Mouse (Mus musculus): Measurements from ENCODE around the gene Golph3. TPM values are rescaled to one million over a fixed set of nuclear protein-coding genes. Genes with fewer than 3 reads are reported as not detected.

The Golph3 gene
- total and polyA plus RNA-seq, 2 experiments from 2014 or later = 51.3 to 106 TPM

DNA sequence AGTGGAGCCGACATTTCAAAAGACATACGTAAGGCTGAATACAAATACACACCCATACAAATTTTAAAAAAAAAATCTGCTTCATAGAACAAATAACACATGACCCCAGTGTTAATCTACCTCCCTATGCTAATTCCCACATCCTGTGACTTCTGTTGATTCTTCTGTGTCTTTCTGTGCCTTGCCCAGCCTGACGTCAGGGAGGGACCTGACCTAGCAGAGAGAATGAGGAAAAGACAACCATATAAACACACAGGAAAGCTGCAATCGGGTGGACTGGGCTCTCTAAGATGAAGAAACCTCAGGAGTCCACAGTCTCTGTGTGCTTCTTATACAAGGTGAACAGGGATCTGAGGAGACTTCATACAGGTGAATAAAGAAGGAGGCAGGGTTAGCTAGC, 14.1 kb upstream of the Golph3 start:
- Histone ChIP-seq H3K27ac (ENCODE audit: low read depth, low read length) (no peak overlapping the region), H3K4me1 (ENCODE audit: insufficient read depth) (no peaks in the 10 kb centered on the region), H3K9me3 (ENCODE audit: low read length) (no peaks in the 10 kb centered on the region), H3K4me2 (ENCODE audit: low read depth) (no peak overlapping the region), H3K9ac (no peak overlapping the region), H3K36me3 (ENCODE audit: insufficient read depth) (no peaks in the 10 kb centered on the region), H3K4me3 (ENCODE audit: low read depth, low read length) (no peak overlapping the region), H3K27me3 (ENCODE audit: insufficient read depth, low read length) (no peaks in the 10 kb centered on the region)
- 76% methylated on average over 4 of the region's 4 CpGs for WGBS
- no peak for ATAC-seq
- no peak for DNase-seq
- TF ChIP-seq CTCF (IDR thresholded peaks at IDR 0.05; ENCODE audit: low read depth) = no peak

GRCm38 (mm10) chr15:12308539-12308938, 12.7 kb upstream of the Golph3 start:
- Histone ChIP-seq H3K27me3 (ENCODE audit: insufficient read depth, low read length) (no peaks in the 10 kb centered on the region), H3K36me3 (ENCODE audit: insufficient read depth) (no peaks in the 10 kb centered on the region), H3K4me3 (ENCODE audit: low read depth, low read length) (no peak overlapping the region), H3K27ac (ENCODE audit: low read depth, low read length) (no peak overlapping the region), H3K4me1 (ENCODE audit: insufficient read depth) (no peaks in the 10 kb centered on the region), H3K9me3 (ENCODE audit: low read length) (no peaks in the 10 kb centered on the region), H3K9ac (no peak overlapping the region), H3K4me2 (ENCODE audit: low read depth) (no peak overlapping the region)
- ATAC-seq (no peak), DNase-seq (no peak)
- WGBS = 89% methylated on average over 5 of the region's 5 CpGs
- TF ChIP-seq CTCF (IDR thresholded peaks at IDR 0.05; ENCODE audit: low read depth) = no peak

DNA sequence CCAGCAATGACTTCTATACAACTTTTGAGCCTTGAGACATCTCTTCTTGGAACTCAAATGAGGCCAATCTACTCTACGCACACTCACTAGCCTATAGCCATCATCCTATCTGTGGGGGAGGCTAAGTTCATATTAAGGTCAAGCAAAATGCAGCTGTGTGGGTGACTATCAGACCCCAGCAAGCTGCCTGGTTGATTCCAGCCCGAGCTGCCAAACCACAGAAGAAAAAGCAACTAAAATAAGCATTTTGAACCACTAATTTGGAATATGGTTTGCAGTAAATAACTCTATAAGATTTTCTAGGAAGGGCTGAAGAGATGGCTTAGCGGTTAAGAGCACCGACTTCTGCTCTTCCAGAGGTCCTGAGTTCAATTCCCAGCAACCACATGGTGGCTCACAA, 10.6 kb upstream of the Golph3 start:
- no peak for TF ChIP-seq CTCF (IDR thresholded peaks at IDR 0.05; ENCODE audit: low read depth)
- Histone ChIP-seq H3K27ac (ENCODE audit: low read depth, low read length) (no peak overlapping the region), H3K4me2 (ENCODE audit: low read depth) (no peak overlapping the region), H3K9ac (no peak overlapping the region), H3K36me3 (ENCODE audit: insufficient read depth) (no peaks in the 10 kb centered on the region), H3K9me3 (ENCODE audit: low read length) (no peaks in the 10 kb centered on the region), H3K4me3 (ENCODE audit: low read depth, low read length) (no peak overlapping the region), H3K27me3 (ENCODE audit: insufficient read depth, low read length) (no peaks in the 10 kb centered on the region), H3K4me1 (ENCODE audit: insufficient read depth) (no peaks in the 10 kb centered on the region)
- 92% methylated on average over 4 of the region's 4 CpGs for WGBS
- ATAC-seq (no peak), DNase-seq (no peak)

DNA sequence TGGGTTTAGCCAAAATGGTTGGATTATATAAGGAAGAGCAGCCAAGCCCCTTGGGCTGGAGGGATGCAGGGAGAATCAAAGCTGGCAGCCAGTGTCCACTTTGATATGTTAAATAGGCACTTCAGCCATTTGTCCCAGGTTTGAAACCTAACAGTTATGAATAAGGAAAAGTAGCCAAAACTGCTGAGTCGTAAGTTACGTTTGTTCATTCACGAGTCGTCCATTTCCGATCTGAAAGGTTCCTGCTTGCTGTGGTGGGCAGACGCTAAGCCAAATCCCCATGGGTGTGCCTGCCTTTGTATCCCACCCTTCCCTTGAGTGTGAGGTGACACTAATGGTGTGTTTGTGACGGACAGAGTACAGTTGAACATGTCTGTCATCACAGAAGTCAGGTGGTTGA, 9.8 kb upstream of the Golph3 start:
- 89% methylated on average over 7 of the region's 7 CpGs for WGBS
- DNase-seq (no peak), ATAC-seq (no peak)
- Histone ChIP-seq H3K27ac (ENCODE audit: low read depth, low read length) (no peak overlapping the region), H3K4me2 (ENCODE audit: low read depth) (no peak overlapping the region), H3K36me3 (ENCODE audit: insufficient read depth) (no peaks in the 10 kb centered on the region), H3K27me3 (ENCODE audit: insufficient read depth, low read length) (no peaks in the 10 kb centered on the region), H3K9ac (no peak overlapping the region), H3K9me3 (ENCODE audit: low read length) (no peaks in the 10 kb centered on the region), H3K4me3 (ENCODE audit: low read depth, low read length) (no peak overlapping the region), H3K4me1 (ENCODE audit: insufficient read depth) (no peaks in the 10 kb centered on the region)
- TF ChIP-seq CTCF (IDR thresholded peaks at IDR 0.05; ENCODE audit: low read depth) = no peak

GRCm38 (mm10) chr15:12313255-12313654, 8.0 kb upstream of the Golph3 start:
- H3K4me1 ChIP-seq (ENCODE audit: insufficient read depth) = no peaks in the 10 kb centered on the region
- no peaks in the 10 kb centered on the region for H3K9me3 ChIP-seq (ENCODE audit: low read length)
- 44% methylated on average over 1 of the region's 1 CpGs for WGBS
- no peak overlapping the region for H3K4me2 ChIP-seq (ENCODE audit: low read depth)
- no peak overlapping the region for H3K27ac ChIP-seq (ENCODE audit: low read depth, low read length)
- no peak for DNase-seq
- H3K4me3 ChIP-seq (ENCODE audit: low read depth, low read length) = no peak overlapping the region
- no peak for TF ChIP-seq CTCF (IDR thresholded peaks at IDR 0.05; ENCODE audit: low read depth)
- no peaks in the 10 kb centered on the region for H3K27me3 ChIP-seq (ENCODE audit: insufficient read depth, low read length)
- no peak overlapping the region for H3K9ac ChIP-seq
- H3K36me3 ChIP-seq (ENCODE audit: insufficient read depth) = no peaks in the 10 kb centered on the region
- no peak for ATAC-seq

- WGBS = 90% methylated on average over 5 of the region's 5 CpGs
- H3K9me3 ChIP-seq (ENCODE audit: low read length) = no peaks in the 10 kb centered on the region
- H3K9ac ChIP-seq = no peak overlapping the region
- no peaks in the 10 kb centered on the region for H3K4me1 ChIP-seq (ENCODE audit: insufficient read depth)
- H3K4me2 ChIP-seq (ENCODE audit: low read depth) = no peak overlapping the region
- ATAC-seq (no peak), DNase-seq (no peak)
- no peak for TF ChIP-seq CTCF (IDR thresholded peaks at IDR 0.05; ENCODE audit: low read depth)
- no peaks in the 10 kb centered on the region for H3K36me3 ChIP-seq (ENCODE audit: insufficient read depth)
- H3K27me3 ChIP-seq (ENCODE audit: insufficient read depth, low read length) = no peaks in the 10 kb centered on the region
- no peak overlapping the region for H3K27ac ChIP-seq (ENCODE audit: low read depth, low read length)
- H3K4me3 ChIP-seq (ENCODE audit: low read depth, low read length) = no peak overlapping the region
Observed at GRCm38 (mm10) chr15:12314584-12314983, 6.7 kb upstream of the Golph3 start.

GRCm38 (mm10) chr15:12315996-12316395, 5.3 kb upstream of the Golph3 start:
- H3K4me3 ChIP-seq (ENCODE audit: low read depth, low read length) = no peak overlapping the region
- H3K9ac ChIP-seq = no peak overlapping the region
- H3K4me2 ChIP-seq (ENCODE audit: low read depth) = no peak overlapping the region
- WGBS = 66% methylated on average over 2 of the region's 2 CpGs
- no peaks in the 10 kb centered on the region for H3K9me3 ChIP-seq (ENCODE audit: low read length)
- ATAC-seq = no peak
- no peak for DNase-seq
- no peak for TF ChIP-seq CTCF (IDR thresholded peaks at IDR 0.05; ENCODE audit: low read depth)
- no peaks in the 10 kb centered on the region for H3K27me3 ChIP-seq (ENCODE audit: insufficient read depth, low read length)
- no peaks in the 10 kb centered on the region for H3K4me1 ChIP-seq (ENCODE audit: insufficient read depth)
- H3K36me3 ChIP-seq (ENCODE audit: insufficient read depth) = no peaks in the 10 kb centered on the region
- H3K27ac ChIP-seq (ENCODE audit: low read depth, low read length) = no peak overlapping the region

- Histone ChIP-seq H3K9me3 (ENCODE audit: low read length) (no peaks in the 10 kb centered on the region), H3K27ac (ENCODE audit: low read depth, low read length) (no peak overlapping the region), H3K27me3 (ENCODE audit: insufficient read depth, low read length) (no peaks in the 10 kb centered on the region), H3K4me3 (ENCODE audit: low read depth, low read length) (no peak overlapping the region), H3K36me3 (ENCODE audit: insufficient read depth) (no peaks in the 10 kb centered on the region), H3K4me2 (ENCODE audit: low read depth) (no peak overlapping the region), H3K9ac (no peak overlapping the region), H3K4me1 (ENCODE audit: insufficient read depth) (no peaks in the 10 kb centered on the region)
- no peak for ATAC-seq
- no peak for TF ChIP-seq CTCF (IDR thresholded peaks at IDR 0.05; ENCODE audit: low read depth)
- WGBS = 85% methylated on average over 5 of the region's 5 CpGs
- no peak for DNase-seq
Observed at GRCm38 (mm10) chr15:12317290-12317689, 4.0 kb upstream of the Golph3 start.

Data from forebrain, postnatal 0 days (tissue).